Mouse (Mus musculus) adipose tissue, adult 10 weeks (tissue): Measurements from ENCODE around the gene Luzp2. TPM values are rescaled to one million over a fixed set of nuclear protein-coding genes. Genes with fewer than 3 reads are reported as not detected.

Experiments
- polyA plus RNA-seq: library from polyadenylated mRNA; stranded (reverse); fragments of 350-450 nt; fragmentation: Illumina TruSeq; extraction: RNeasy Lipid Tissue Mini Kit (QIAGEN cat#74804); gene quantifications from one replicate; pipeline ENCODE4 v1.2.3, GENCODE M21; 2014; ENCODE audit warnings: low read depth, low replicate concordance

The Luzp2 gene
- polyA plus RNA-seq = 0.45 TPM

DNA sequence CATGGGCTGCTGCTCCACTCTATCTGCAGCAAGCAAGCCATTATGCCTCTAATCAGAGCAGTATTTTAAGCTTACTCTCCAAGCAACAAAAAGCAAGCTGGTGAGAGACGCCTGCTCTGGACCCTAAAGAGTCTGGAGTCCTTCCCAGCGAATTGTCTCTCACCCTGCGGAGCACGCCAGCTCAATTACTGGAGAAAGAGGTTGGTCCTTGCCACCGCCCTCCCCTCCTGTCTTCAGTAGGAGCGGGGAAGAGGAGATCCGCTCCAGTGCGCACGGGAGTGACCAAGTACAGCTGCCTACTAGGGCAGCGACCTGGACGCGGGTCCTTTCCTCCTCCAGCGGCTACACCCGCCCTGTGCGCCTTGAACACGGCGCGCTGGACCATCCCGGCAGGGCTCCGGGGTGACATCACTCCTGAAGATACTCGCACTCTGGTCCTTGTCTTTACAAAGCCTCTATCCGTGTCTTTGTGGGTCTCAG is at the start of gene Luzp2:
TSS of gene Luzp2 (plus strand) at position 127 of the 480 bp plus-strand sequence.

